Mouse (Mus musculus): ENCODE results near the gene Map3k1. TPM values are rescaled to one million over a fixed set of nuclear protein-coding genes. Genes with fewer than 3 reads are reported as not detected.
"Not testable (repeated sequence)": the region's sequence is repeated elsewhere in the genome, so short reads cannot be mapped to it uniquely, and the experiment has no call there.

The Map3k1 gene
- polyA plus RNA-seq, 1 experiment from 2014 or later, result 17.9 TPM

DNA sequence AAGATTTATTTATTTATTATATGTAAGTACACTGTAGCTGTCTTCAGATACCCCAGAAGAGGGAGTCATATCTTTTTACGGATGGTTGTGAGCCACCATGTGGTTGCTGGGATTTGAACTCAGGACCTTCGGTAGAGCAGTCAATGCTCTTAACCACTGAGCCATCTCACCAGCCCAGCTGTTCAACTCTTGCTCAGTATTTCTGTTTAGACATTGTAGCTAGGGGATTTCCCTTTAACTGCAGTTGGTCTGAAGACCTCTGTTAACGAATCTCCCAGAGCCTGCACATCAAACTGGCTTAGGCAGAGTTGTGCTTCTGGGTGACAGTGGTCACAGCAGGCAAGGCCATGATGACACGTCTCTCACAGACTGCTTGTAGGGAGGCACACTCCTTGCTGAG is 104.8 kb downstream of the Map3k1 start:
- not testable (repeated sequence) for H3K4me3 ChIP-seq (ENCODE audit: low read depth, low read length); H3K9ac ChIP-seq (replicated peaks; ENCODE audit: low read length); H3K4me1 ChIP-seq (ENCODE audit: control insufficient read depth, insufficient read depth, low read length); ATAC-seq (replicated peaks; ENCODE audit: insufficient number of reproducible peaks, low FRiP score, low TSS enrichment, low read depth); H3K9me3 ChIP-seq (replicated peaks; ENCODE audit: control insufficient read depth, low read length); H3K27me3 ChIP-seq (ENCODE audit: control insufficient read depth, insufficient read depth, low read length); H3K4me2 ChIP-seq (ENCODE audit: low read depth, low read length); H3K36me3 ChIP-seq (replicated peaks; ENCODE audit: control insufficient read depth, insufficient read depth, low read depth, low read length); DNase-seq (ENCODE audit: low spot score); H3K27ac ChIP-seq (replicated peaks; ENCODE audit: low read depth, low read length)
- WGBS, result 89% methylated on average over 4 of the region's 4 CpGs

DNA sequence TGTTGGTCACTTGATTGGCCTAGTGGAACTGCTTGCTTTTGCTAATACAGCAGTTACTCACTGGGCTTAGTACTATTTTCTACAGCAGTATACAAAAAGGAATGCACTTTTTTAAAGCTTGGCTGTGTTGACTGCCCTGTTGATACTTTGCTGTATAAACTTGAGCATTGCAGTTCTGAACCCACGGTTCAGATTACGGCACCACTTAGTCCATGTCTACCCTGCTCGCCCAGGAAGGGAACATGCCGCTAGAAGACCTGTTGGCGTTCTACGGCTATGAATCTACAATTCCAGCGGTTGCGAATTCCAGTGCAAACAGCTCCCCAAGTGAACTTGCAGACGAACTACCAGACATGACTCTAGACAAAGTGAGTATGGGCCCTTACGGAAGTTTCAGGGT is 105.4 kb downstream of the Map3k1 start:
- Histone ChIP-seq H3K27ac (replicated peaks; ENCODE audit: low read depth, low read length) (no peak overlapping the region), H3K36me3 (replicated peaks; ENCODE audit: control insufficient read depth, insufficient read depth, low read depth, low read length) (peaks cover 2% of the 10 kb centered on the region; the same call in 1 of the 2 replicates), H3K9ac (replicated peaks; ENCODE audit: low read length) (no peak overlapping the region), H3K4me3 (ENCODE audit: low read depth, low read length) (no peak overlapping the region), H3K4me2 (ENCODE audit: low read depth, low read length) (no peak overlapping the region), H3K27me3 (ENCODE audit: control insufficient read depth, insufficient read depth, low read length) (no peaks in the 10 kb centered on the region), H3K9me3 (replicated peaks; ENCODE audit: control insufficient read depth, low read length) (no peaks in the 10 kb centered on the region), H3K4me1 (ENCODE audit: control insufficient read depth, insufficient read depth, low read length) (no peaks in the 10 kb centered on the region)
- no peak for ATAC-seq (replicated peaks; ENCODE audit: insufficient number of reproducible peaks, low FRiP score, low TSS enrichment, low read depth)
- WGBS, result 96% methylated on average over 10 of the region's 10 CpGs
- DNase-seq (ENCODE audit: low spot score), result no peak

Other genes with a start within 250 kb of the Map3k1 start
- gene Gm10198, start 216.2 kb downstream of the Map3k1 start, polyA plus RNA-seq (2014; fragmentation: Nextera tagmentation; extraction: Ambion mirVana), result not detected in 2 replicates
- 29.8 and 31.5 TPM in 2 replicates for gene Mier3, start 128.0 kb downstream of the Map3k1 start, polyA plus RNA-seq (2014; fragmentation: Nextera tagmentation; extraction: Ambion mirVana)

Data from embryonic facial prominence, embryonic 11.5 days (tissue).